Mouse (Mus musculus) heart, embryonic 11.5 days (tissue): ENCODE measurements at regions not wholly inside any gene's neighbourhood (a gene's known extent, or its start where the extent isn't known, plus 50 kb on each side); places are given as distances from the start of the nearest gene placed in this dataset.

ENCODE experiments used
- ATAC-seq: fragments of 200-750 bp; cut with Nextera tagmentation; replicated peaks from 2 replicates; pipeline ENCODE4 v1.8.0; 2017; ENCODE audit warnings: moderate library complexity; ENCODE audit not compliant: insufficient number of reproducible peaks, low FRiP score, low TSS enrichment
- H3K27ac ChIP-seq: fragments of 300-500 bp; sonication (generic); 2 replicates; pipeline ENCODE4 v1.5.1; 2014; ENCODE audit warnings: mild to moderate bottlenecking, low read depth, low read length
- H3K27me3 ChIP-seq: fragments of 300-500 bp; sonication (generic); 2 replicates; pipeline ENCODE4 v1.6.1; 2014; ENCODE audit warnings: mild to moderate bottlenecking, low read length, mixed read lengths; ENCODE audit not compliant: control insufficient read depth, insufficient read depth
- H3K36me3 ChIP-seq: fragments of 300-500 bp; sonication (generic); 2 replicates; pipeline ENCODE4 v1.6.1; 2014; ENCODE audit warnings: mild to moderate bottlenecking, low read length, moderate library complexity, mixed read lengths; ENCODE audit not compliant: control insufficient read depth, insufficient read depth
- H3K4me1 ChIP-seq: fragments of 300-500 bp; sonication (generic); 2 replicates; pipeline ENCODE4 v1.6.1; 2014; ENCODE audit warnings: low read length; ENCODE audit not compliant: control insufficient read depth, insufficient read depth
- H3K4me2 ChIP-seq: fragments of 300-500 bp; sonication (generic); 2 replicates; pipeline ENCODE4 v1.6.1; 2014; ENCODE audit warnings: mild to moderate bottlenecking, moderate library complexity
- H3K4me3 ChIP-seq: fragments of 300-500 bp; sonication (generic); 2 replicates; pipeline ENCODE4 v1.5.1; 2014; ENCODE audit warnings: low read depth, low read length
- H3K9ac ChIP-seq: fragments of 300-500 bp; sonication (generic); 2 replicates; pipeline ENCODE4 v1.6.1; 2014; ENCODE audit warnings: mild to moderate bottlenecking, low read depth, low read length, moderate library complexity
- H3K9me3 ChIP-seq: fragments of 300-500 bp; sonication (generic); replicated peaks from 2 replicates; pipeline ENCODE4 v1.6.1; 2016; ENCODE audit warnings: low read length; ENCODE audit not compliant: control insufficient read depth
- WGBS: fragments of 180-500 bp; shearing (Covaris S2); extraction: QIAGEN DNeasy Blood & Tissue Kit; methylation state at CpG from one replicate; pipeline ENCODE4 v1.1.7; 2014; ENCODE audit not compliant: insufficient replicate concordance; 5-methylcytosine and 5-hydroxymethylcytosine counted together

DNA sequence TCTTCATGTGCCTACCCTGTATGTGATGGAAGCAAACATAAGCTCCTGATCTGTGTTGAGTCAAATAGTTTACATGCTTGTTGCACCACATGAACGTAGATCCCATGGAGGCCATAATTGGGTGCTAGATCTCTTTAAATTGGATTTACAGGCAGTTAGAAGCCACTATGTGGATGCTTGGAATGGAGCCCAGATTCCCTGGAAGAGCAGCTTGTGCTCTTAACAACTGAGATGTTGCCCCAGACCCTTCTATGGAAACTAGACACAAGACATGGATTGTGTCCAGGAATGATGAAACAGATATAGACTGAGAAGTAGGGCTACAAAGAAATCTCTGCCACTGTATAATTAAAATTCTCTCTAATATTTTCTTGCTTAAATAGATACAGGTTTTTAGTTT lies 819.9 kb upstream of the Gm38303 start:
- no peak for ATAC-seq
- no peaks in the 10 kb centered on the region for H3K4me1 ChIP-seq
- H3K9ac ChIP-seq: no peak overlapping the region
- H3K4me2 ChIP-seq: no peak overlapping the region
- no peak overlapping the region for H3K4me3 ChIP-seq
- H3K27ac ChIP-seq: no peak overlapping the region
- H3K36me3 ChIP-seq: no peaks in the 10 kb centered on the region
- H3K27me3 ChIP-seq: no peaks in the 10 kb centered on the region
- H3K9me3 ChIP-seq: no peaks in the 10 kb centered on the region
- 89% methylated on average over 1 of the region's 1 CpGs for WGBS
